Mouse (Mus musculus) R1 (cell line): ENCODE measurements around the gene Pcnp.
"Not testable (repeated sequence)": the region's sequence is repeated elsewhere in the genome, so short reads cannot be mapped to it uniquely, and the experiment has no call there.

Experiments
- DNase-seq: peaks from one replicate; pipeline ENCODE4 v3.0.0-alpha.2; 2018; ENCODE audit warnings: low read depth, low spot score

Pcnp gene

GRCm38 (mm10) chr16:56029661-56030082, at the start of gene Pcnp:
Pcnp (minus strand) TSS chr16:56029739.
- DNase-seq: peak; percentile 98

GRCm38 (mm10) chr16:56076121-56076869, 46.8 kb upstream of the Pcnp start:
- DNase-seq: no peak

DNA sequence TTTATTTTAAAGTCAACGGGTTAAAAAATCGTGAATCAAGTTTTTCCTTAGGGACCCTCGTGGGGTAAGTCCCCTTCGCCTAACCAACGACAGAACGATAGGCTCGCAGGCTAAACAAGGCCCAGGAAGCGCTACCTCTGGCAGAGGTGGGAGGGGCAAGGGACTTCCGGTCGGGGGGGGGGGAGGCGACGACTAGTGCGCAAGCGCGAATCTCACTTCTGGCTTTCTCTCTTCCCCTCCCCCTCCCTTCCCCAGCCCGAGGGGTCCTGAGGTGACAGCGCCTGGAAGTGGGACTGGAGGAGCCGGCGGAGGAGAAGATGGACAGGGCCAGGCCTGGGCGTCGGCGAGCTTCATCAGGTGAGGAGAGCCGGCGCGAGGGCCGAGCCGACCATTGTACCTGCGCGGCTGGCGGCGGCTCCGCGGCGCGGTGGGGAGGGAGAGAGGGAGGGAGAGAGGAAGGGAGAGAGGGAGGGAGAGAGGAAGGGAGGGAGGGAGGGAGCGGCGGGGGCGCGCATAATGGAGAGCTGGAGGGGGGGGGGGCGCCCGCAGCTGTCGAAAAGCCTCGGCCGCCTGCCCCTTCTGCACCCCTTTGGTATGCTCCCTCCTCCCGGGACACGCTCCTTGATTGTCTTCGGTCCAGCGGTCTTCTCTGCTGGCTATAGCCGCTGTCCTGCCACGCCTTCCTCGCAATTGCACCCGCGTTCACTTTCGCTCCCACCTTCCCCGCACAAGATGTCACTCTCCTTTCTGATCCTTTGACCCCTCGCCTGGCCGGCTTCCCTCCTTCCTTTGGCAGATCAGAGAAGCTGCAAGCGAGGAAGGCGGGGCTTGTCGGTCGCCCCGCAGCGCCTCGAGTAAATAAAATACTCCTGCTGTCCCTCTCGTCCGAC, 45.9 kb upstream of the Pcnp start:
- peak; percentile 94 for DNase-seq

- DNase-seq: no peak
These were observed 45.0 kb upstream of the Pcnp start for GRCm38 (mm10) chr16:56074565-56074964.

DNA sequence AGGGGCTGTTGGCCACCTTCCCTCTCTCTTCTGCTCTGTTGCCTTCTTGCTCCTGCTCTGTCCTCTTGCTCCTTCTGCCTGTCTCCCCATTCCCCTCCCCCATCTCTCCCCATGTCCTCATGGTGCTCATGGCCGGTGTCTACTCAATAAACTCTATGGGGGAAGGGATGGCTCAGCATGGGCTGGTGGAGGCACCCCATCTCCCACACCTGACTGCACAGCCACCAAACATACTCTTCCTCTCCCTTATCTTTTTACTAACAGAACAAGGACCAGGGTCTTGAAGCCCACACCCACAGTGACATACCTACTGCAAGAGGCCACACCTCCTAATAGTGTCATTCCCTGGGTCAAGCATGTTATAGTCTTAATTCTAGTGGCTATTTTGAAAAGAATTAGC, 44.6 kb upstream of the Pcnp start:
- no peak for DNase-seq

DNA sequence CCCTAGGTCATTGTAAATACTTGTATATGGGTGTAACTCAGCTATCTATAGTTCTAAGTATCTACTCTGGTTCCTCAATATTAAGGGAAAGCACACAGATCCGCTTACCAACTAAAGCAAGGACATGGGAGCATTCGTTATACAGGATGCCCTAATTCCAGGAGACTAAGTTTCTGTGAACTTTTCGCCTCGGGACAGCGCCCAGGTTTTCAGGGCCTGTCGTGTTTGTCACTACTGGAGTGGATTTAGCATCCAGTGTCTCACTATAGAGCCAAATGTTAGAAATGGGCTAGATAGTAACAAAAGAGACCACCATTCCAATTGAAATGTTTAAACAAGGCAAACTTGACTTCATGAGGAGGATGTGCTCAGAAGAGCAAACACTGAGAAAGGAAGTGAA, 43.6 kb upstream of the Pcnp start:
- DNase-seq: not testable (repeated sequence)

GRCm38 (mm10) chr16:56072533-56072932, 43.0 kb upstream of the Pcnp start:
- DNase-seq: no peak

DNA sequence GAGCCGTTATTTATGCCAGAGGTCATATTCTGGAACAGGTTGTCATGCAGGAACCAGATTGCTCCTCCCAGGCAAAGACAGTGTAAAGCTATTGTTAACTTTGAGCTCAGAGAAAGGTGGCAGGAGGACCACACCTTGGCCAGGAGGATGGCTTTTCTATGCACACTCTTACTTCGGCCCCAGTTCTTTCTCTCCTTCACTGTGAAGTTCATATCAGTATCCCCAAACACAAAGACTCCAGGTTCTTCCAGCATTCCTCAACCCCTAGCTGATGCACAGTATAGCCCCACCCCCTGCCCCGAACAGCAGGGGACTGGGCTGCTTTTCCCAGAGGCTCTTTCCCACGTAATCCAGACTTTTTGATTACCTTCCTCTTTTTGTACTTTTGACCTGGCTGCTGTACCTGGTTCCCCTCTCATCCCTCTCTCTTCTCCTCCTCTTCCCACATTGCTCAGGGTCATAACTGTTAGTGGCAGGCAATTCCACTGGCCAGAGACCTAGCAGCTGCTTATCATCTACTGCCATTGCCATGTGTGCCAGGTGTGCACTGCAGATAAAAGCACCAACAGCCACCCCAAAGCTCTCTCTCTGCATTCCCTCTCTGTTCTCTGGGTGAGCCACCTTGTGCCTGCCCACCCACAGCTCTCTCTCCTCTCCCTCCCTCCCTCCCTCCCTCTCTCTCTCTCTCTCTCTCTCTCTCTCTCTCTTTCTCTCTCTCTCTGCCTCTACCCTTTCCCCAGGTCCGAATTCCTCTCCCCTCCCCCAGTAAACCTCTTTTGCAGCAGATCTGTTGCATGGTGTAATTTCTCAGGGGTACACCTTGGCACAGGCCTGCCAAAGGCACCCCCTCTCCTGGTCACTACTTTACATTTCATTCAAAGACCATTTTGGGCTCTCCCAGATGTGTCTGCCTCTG, 42.0 kb upstream of the Pcnp start:
- DNase-seq: peak; percentile 57

DNA sequence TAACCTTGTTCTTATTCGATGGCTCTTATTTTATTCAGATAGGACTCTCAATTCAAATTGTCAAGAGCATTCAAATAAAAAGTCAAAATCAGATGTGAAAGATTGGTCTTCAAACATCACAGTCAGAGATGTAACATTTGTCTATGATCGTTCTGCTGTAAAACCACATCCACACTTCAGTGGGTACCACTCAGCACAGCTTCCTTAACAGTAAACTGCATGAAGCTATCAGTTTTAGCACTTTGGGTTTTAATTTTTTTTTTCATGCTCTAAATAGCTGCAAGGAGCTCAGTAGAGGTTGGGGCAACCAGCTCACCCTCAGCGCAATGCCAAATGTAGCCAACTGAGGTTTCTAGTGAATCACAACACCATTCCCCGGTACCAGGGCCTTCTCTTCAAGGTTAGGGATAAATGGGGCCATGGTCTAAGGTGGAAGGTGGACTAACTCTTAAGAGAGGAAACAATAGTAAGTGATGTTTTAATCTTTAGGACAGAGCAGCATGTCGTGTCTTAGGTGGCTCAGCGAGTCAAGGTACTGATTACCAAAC, 39.1 kb upstream of the Pcnp start:
- no peak for DNase-seq

- DNase-seq: no peak
These were observed 36.6 kb upstream of the Pcnp start for GRCm38 (mm10) chr16:56066113-56066512.

DNA sequence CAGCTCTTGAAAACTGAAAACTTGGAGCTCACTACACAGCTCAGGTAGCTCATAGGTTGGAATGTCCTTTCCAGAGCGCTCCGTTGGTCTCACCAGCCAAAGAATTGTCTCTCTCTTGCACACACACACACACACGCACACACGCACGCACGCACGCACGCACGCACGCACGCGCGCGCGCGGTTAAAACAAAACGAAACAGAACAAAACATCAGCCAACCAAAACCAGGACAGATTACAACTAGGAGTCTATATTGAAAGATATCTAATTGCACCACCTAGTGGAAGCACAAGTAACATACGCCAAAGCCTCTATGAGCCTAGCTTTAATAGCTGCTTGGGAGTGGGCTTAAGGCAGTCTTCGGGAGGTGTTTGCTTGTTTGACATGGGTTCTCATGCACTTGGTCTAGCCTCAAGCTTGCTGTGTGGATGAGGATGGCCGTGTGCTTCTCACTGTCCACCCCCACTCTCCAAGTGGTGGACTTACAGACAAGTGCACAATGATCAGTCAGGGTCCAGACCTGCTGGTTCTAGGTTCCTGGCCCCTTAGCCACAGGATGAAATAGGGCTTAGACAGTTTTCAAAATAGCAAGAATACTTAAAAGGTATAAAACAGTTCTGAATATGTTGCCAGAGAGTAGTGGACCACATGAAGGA, 34.9 kb upstream of the Pcnp start:
- DNase-seq: peak; percentile 88

GRCm38 (mm10) chr16:56062981-56063380, 33.4 kb upstream of the Pcnp start:
- DNase-seq: no peak

- DNase-seq: no peak
These were observed 32.6 kb upstream of the Pcnp start for GRCm38 (mm10) chr16:56061995-56062594.

DNA sequence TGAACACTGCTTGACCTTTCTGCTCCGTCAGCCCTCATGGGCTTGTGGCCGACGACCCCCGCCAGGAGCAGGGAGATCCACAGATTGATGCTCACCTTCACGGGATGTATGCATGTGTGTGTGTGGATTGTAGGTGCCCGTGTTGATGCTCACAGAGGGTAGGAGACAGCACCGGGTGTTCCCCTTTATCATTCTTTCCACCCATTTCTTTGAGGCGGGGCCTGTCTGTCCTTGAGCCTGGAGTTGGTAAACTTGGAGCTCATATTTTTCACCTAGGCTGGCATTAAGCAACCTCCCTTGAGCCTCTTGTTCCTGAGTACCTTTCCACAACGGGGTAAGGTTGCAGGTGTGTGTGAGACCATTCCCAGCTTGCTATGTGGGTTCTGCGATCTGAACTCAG, 28.6 kb upstream of the Pcnp start:
- no peak for DNase-seq

DNA sequence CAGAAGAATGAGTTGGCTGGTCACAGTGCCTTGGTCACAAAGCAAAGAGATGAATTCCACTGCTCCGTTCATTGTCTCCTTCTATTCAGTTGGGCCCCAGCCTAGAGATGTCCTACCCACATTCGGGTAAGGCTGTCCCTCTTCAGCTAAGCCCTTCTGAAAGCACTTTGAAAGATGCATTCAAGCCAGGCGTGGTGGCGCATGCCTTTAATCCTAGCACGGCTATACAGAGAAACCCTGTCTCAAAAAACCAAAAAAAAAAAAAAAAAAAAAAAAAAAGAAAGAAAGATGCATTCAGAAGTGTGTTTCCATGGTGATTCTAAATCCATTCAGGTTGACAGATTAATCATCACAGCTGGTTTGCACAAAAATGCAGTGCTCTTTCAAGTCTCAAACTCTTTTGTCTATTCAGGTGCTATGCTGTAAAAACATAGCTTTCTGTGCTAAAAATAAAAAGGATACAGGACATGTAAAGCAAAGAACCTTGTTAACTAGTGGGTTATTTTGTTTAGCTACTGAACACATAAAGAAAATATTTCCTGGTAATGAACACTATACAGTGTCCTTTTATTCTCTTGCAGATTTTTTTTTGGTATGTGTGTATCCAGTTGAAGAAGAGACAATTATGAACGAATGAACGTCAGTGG, 27.5 kb upstream of the Pcnp start:
- no peak for DNase-seq

GRCm38 (mm10) chr16:56055911-56056310, 26.4 kb upstream of the Pcnp start:
- no peak for DNase-seq

GRCm38 (mm10) chr16:56048038-56048437, 18.5 kb upstream of the Pcnp start, which contains the start of gene Senp7:
Senp7 (plus strand) TSS chr16:56048338.
- DNase-seq: not testable (repeated sequence)

DNA sequence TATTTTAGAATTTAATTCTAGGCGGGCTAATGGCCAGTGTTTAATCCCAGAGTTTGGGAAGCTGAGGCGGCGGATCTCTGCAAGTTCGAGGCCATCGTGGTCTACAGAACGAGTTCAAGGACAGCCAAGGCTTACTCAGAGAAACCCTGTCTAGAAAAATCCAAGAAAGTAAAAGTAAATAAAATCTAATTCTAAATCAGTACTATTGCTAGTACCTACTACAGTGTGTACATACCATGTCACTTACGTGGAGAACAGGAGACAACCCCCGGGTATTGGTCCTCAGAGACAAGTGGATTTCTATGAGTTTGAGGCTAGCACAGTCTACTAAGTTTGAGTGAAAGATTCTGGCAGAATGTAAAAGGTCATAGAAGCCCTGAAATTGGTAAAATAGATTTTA, 8.6 kb upstream of the Pcnp start:
- no peak for DNase-seq

DNA sequence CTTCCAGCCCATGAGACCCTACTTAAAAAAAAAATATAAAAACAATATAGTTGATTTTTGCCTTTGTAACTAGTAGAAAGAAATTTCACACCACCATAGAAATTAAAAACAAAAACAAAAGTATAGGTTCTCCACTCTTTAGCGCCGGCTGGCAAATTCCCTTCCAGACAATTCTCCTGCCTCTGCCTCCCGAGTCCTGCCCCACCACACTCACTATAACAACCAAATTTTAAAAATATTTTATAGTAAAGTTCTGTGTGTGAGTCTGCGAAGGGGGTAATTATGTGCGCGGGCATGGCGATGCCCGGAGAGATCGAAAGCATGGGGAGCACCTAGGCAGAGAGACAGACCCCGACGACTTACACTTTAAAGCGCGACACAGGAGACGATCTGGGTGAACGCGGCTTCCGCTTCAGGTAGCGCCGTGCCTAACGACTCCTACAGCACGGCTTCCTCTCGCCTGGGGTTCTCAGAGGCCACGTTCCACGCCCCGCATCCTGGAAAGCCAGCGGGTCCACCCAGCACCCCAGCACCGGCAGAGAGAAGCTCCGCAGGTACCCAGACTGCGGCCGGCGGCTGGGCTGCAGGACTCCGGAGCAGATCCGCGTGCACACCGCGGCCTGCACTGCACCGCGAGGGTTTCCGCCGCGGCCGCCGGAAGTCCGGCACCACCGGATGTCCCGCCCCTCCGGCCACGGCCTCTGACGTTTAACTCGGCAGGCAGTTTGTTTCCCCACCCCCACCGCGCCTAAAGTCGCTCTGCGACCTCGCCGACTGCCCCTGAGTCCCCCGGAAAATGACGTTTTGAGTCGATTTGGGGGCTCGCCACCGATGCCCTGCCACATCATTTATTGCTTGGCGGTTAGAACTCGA, 7.8 kb upstream of the Pcnp start, which contains the start of gene Trmt10c:
Trmt10c (minus strand) TSS at position 682 of the 873 bp plus-strand sequence.
- peak; percentile 94 for DNase-seq
